Comparison of ENCODE assay signal across 15 mouse cellular contexts in genomic region chr2:166045006-166045405, GRCm38 (mm10). TPM values are rescaled to one million over a fixed set of nuclear protein-coding genes. Genes with fewer than 3 reads are reported as not detected.
DNase-seq lines count a peak whose midpoint lies in the region; ATAC-seq lines count a peak whose summit lies in the region.
"Had no signal": no experiment of that assay in that cellular context is flagged by ENCODE, and none has a peak within 500 bp of the region (broad histone marks: within the 10 kb centered on the region; RNA-seq: fewer than 3 reads in every experiment).

No protein-coding gene starts in this region.

- H3K4me3 ChIP-seq in intestine, embryonic 14.5 days (ENCODE audit: low read depth, low read length), result no peak overlapping the region
- H3K4me3 ChIP-seq in intestine, embryonic 16.5 days (ENCODE audit: low read length), result no peak overlapping the region
- H3K4me3 ChIP-seq: erythroblast, embryonic 14.5 days; hindbrain, embryonic 12.5 days; myocyte had no signal

- no peaks in the 10 kb centered on the region for H3K27me3 ChIP-seq in intestine, embryonic 14.5 days (replicated peaks; ENCODE audit: control insufficient read depth, insufficient read depth, low read length)
- no peaks in the 10 kb centered on the region for H3K27me3 ChIP-seq in intestine, embryonic 16.5 days (replicated peaks; ENCODE audit: control insufficient read depth, insufficient read depth, low read length)
- H3K27me3 ChIP-seq: hindbrain, embryonic 12.5 days had no signal

- H3K9me3 ChIP-seq in intestine, embryonic 14.5 days (ENCODE audit: control insufficient read depth, low read length), result no peaks in the 10 kb centered on the region
- H3K9me3 ChIP-seq in intestine, embryonic 16.5 days (ENCODE audit: control insufficient read depth, low read length), result no peaks in the 10 kb centered on the region
- H3K9me3 ChIP-seq: hindbrain, embryonic 12.5 days had no signal

- no peak overlapping the region for H3K9ac ChIP-seq in intestine, embryonic 14.5 days (ENCODE audit: low read length)
- no peak overlapping the region for H3K9ac ChIP-seq in intestine, embryonic 16.5 days (ENCODE audit: low read depth, low read length)
- H3K9ac ChIP-seq: hindbrain, embryonic 12.5 days had no signal

- no peak for DNase-seq in intestine, embryonic 14.5 days (ENCODE audit: low spot score)
- peak; percentile 23 for DNase-seq in A20 (ENCODE audit: low read depth, low spot score)
- DNase-seq in NIH3T3 (ENCODE audit: low read depth), result peak; percentile 50
- DNase-seq in right cerebral cortex, postnatal 14 days, result no peak
- DNase-seq: adrenal gland, adult 2 months; cerebellum, adult 9-10 months; kidney, postnatal 36 days; left cerebral cortex, postnatal 4 days; retina, postnatal 1 day had no signal

- H3K4me1 ChIP-seq in intestine, embryonic 14.5 days (replicated peaks; ENCODE audit: control insufficient read depth, insufficient read depth, low read length), result peaks cover 20% of the 10 kb centered on the region
- H3K4me1 ChIP-seq in intestine, embryonic 16.5 days (ENCODE audit: control insufficient read depth, insufficient read depth, low read length), result peaks cover 19% of the 10 kb centered on the region

- peaks cover 27% of the 10 kb centered on the region for H3K36me3 ChIP-seq in intestine, embryonic 14.5 days (ENCODE audit: control insufficient read depth, insufficient read depth, low read length)
- no peaks in the 10 kb centered on the region for H3K36me3 ChIP-seq in intestine, embryonic 16.5 days (ENCODE audit: control insufficient read depth, insufficient read depth, low read length)

- peak overlapping the region; percentile 51; the same call in 1 of the 2 replicates for H3K27ac ChIP-seq in intestine, embryonic 14.5 days (ENCODE audit: low read depth)
- H3K27ac ChIP-seq in intestine, embryonic 16.5 days (ENCODE audit: low read length), result no peak overlapping the region
- H3K27ac ChIP-seq: hindbrain, embryonic 12.5 days had no signal

- H3K4me2 ChIP-seq in intestine, embryonic 14.5 days (ENCODE audit: low read length), result no peak overlapping the region
- H3K4me2 ChIP-seq in intestine, embryonic 16.5 days (ENCODE audit: low read depth, low read length), result no peak overlapping the region
- H3K4me2 ChIP-seq: hindbrain, embryonic 12.5 days had no signal

- ATAC-seq in intestine, embryonic 14.5 days (replicated peaks; ENCODE audit: low FRiP score, low TSS enrichment, low read depth), result no peak
- ATAC-seq in intestine, embryonic 16.5 days, result no peak
- peak; percentile 40 for ATAC-seq in megakaryocyte progenitor cell, adult 5-6 weeks (replicated peaks; ENCODE audit: poor library complexity)
- no peak for ATAC-seq in cerebellum, adult (ENCODE audit: insufficient number of reproducible peaks, low FRiP score, low TSS enrichment)

- 43% methylated on average over 2 of the region's 2 CpGs for WGBS in intestine, embryonic 14.5 days
- 33% methylated on average over 2 of the region's 2 CpGs for WGBS in intestine, embryonic 16.5 days

RNA-seq across cellular contexts. Expression of gene Ncoa3, which starts 52.6 kb away (rescaled TPM):
- 15.9 and 19.2 TPM in 2 replicates for polyA plus RNA-seq in intestine, embryonic 14.5 days (2014; fragmentation: Nextera tagmentation; extraction: Ambion mirVana)
- polyA plus RNA-seq in intestine, embryonic 16.5 days (2015; fragmentation: Nextera tagmentation; extraction: Ambion mirVana), result 8.7 and 9.5 TPM in 2 replicates
- total RNA-seq in megakaryocyte progenitor cell, adult 5-6 weeks (2015), result 16.2 and 17.7 TPM in 2 replicates
- total RNA-seq in megakaryocyte progenitor cell, adult 5-6 weeks (2017), result 12.0 and 18.2 TPM in 2 replicates

Comparison
In these comparisons a context has a peak if more than half of its experiments do, and no peak if none do; other contexts are left out.
1. DNase-seq: peak in A20 (single experiment) and NIH3T3 (single experiment); none in intestine, embryonic 14.5 days (single experiment) and right cerebral cortex, postnatal 14 days (single experiment).